Mouse (Mus musculus) midbrain, postnatal 0 days (tissue): Measurements from ENCODE around the gene Mrpl41. TPM values are rescaled to one million over a fixed set of nuclear protein-coding genes. Genes with fewer than 3 reads are reported as not detected.

Source experiments
- ATAC-seq: fragments of 200-750 bp; cut with Nextera tagmentation; 2 replicates; pipeline ENCODE4 v1.8.0; 2017; ENCODE audit warnings: moderate number of reproducible peaks, mild to moderate bottlenecking, moderate TSS enrichment, moderate library complexity; ENCODE audit not compliant: low FRiP score
- DNase-seq: peaks from one replicate; pipeline ENCODE4 v3.0.0-alpha.2; 2015; ENCODE audit warnings: low spot score
- H3K27ac ChIP-seq: fragments of 300-500 bp; sonication (generic); 2 replicates; pipeline ENCODE4 v1.5.1; 2014; ENCODE audit warnings: low read depth, mild to moderate bottlenecking, low read length, mixed read lengths
- H3K27me3 ChIP-seq: fragments of 300-500 bp; sonication (generic); 2 replicates; pipeline ENCODE4 v1.6.1; 2014; ENCODE audit warnings: low read length, control low read depth, mixed read lengths; ENCODE audit not compliant: insufficient read depth
- H3K36me3 ChIP-seq: fragments of 300-500 bp; sonication (generic); 2 replicates; pipeline ENCODE4 v1.6.1; 2014; ENCODE audit warnings: low read length, control low read depth, mixed read lengths; ENCODE audit not compliant: insufficient read depth
- H3K4me1 ChIP-seq: fragments of 300-500 bp; sonication (generic); 2 replicates; pipeline ENCODE4 v1.6.1; 2014; ENCODE audit warnings: mild to moderate bottlenecking, control low read depth, antibody characterized with exemption, low read length, mixed read lengths; ENCODE audit not compliant: insufficient read depth
- H3K4me2 ChIP-seq: fragments of 300-500 bp; sonication (generic); 2 replicates; pipeline ENCODE4 v1.6.1; 2014; ENCODE audit warnings: low read depth, mild to moderate bottlenecking, low read length, mixed read lengths; ENCODE audit not compliant: poor library complexity, severe bottlenecking
- H3K4me3 ChIP-seq: fragments of 300-500 bp; sonication (generic); 2 replicates; pipeline ENCODE4 v1.5.1; 2014; ENCODE audit warnings: low read depth, mild to moderate bottlenecking, low read length, moderate library complexity
- H3K9ac ChIP-seq: fragments of 300-500 bp; sonication (generic); replicated peaks from 2 replicates; pipeline ENCODE4 v1.6.1; 2014; ENCODE audit warnings: mild to moderate bottlenecking, low read length, moderate library complexity, mixed read lengths; ENCODE audit not compliant: poor library complexity, severe bottlenecking
- H3K9me3 ChIP-seq: fragments of 300-500 bp; sonication (generic); 2 replicates; pipeline ENCODE4 v1.6.1; 2016; ENCODE audit warnings: low read length, control low read depth
- CTCF ChIP-seq: IDR thresholded peaks from 2 replicates; pipeline ENCODE4 v1.5.1; 2016; ENCODE audit warnings: antibody characterized with exemption, mild to moderate bottlenecking
- WGBS: fragments of 180-500 bp; shearing (Covaris S2); extraction: QIAGEN DNeasy Blood & Tissue Kit; methylation state at CpG from one replicate; pipeline ENCODE4 v1.1.7; 2014; 5-methylcytosine and 5-hydroxymethylcytosine counted together
- polyA plus RNA-seq: library from polyadenylated mRNA; unstranded; fragments of >200 nt; fragmentation: Nextera tagmentation; extraction: Ambion mirVana; gene quantifications from 2 replicates; pipeline ENCODE4 v1.2.1, GENCODE M21; 2015
- total RNA-seq: library from RNA; depleted of rRNA; stranded (reverse); fragments of >200 nt; gene quantifications from 2 replicates; pipeline ENCODE4 v1.2.3, GENCODE M21; 2014

Gene Mrpl41
- total and polyA plus RNA-seq, 2 experiments from 2014 or later = 68.1 to 183 TPM

DNA sequence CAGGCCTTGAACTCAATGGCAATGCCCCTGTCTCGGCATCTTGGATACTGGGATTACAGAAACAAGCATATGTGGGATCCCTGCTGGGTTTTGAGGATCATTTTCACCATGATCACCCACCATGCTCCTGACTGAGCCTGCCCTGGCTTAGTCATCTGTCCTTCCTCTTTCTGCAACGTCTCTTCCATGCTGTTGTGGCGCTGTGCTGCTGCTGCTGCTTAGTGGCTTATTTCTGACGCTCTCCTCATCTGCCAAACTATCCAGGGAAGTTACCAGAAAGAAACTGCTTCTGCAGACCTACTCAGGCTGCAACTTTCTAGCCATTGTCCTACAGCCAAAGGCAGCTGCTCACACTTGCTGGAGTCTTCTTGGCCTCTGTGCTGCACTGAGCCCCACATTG lies 4.5 kb downstream of the Mrpl41 start:
- Histone ChIP-seq H3K27me3 (no peaks in the 10 kb centered on the region), H3K4me1 (peaks cover 3% of the 10 kb centered on the region; the same call in 1 of the 2 replicates), H3K27ac (no peak overlapping the region), H3K36me3 (peaks cover 28% of the 10 kb centered on the region), H3K9ac (no peak overlapping the region), H3K4me2 (no peak overlapping the region), H3K4me3 (no peak overlapping the region), H3K9me3 (no peaks in the 10 kb centered on the region)
- WGBS = 84% methylated on average over 4 of the region's 4 CpGs
- ATAC-seq = no peak
- no peak for DNase-seq
- no peak for TF ChIP-seq CTCF

DNA sequence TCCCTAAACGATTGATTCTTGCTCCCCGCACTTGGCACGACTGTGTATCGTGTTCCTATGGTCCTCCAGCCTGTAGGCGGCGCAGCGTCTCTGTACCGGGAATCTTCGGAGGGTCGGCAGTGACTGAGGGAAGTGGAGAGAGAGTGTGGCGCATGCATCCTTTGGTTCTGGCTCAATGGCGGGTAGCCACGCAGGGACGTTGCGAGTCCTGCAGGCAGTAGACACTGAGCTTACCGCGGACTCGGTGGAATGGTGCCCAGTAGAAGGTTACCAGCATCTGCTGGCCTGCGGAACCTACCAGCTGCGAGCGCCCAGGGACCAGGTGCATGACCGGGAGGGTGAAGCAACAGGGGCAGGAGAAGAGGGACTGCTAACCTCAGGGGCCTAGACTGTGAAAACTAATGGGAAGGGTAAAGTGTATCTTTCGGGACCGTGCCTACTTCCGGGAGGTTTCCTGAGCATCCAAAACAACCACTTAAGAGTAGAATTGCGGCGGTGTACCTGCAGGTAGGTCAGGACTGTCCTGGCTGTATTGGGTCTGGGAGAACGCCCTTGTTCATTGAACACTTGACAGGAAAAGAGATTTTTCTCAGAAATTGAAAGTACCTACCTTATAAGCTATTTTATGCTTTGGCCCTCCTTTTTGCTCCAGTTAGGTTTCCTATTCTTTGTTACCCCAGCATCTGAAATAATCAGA lies 12.4 kb downstream of the Mrpl41 start, which contains the start of gene Dph7:
Gene Dph7 (plus strand): TSS at position 97 of the 697 bp plus-strand sequence.
- Histone ChIP-seq H3K36me3 (peaks cover 35% of the 10 kb centered on the region), H3K4me3 (peak within 1 kb of the TSS; percentile 78), H3K4me1 (peaks cover 6% of the 10 kb centered on the region; the same call in 1 of the 2 replicates), H3K4me2 (peak within 1 kb of the TSS; percentile 82), H3K27ac (peak within 1 kb of the TSS; percentile 77), H3K9me3 (no peaks in the 10 kb centered on the region), H3K27me3 (no peaks in the 10 kb centered on the region), H3K9ac (peak within 1 kb of the TSS; percentile 88)
- peak; percentile 98 for TF ChIP-seq CTCF
- 1% methylated on average over 28 of the region's 28 CpGs for WGBS
- peak; percentile 92 for DNase-seq
- peak; percentile 92 for ATAC-seq

- 31% methylated on average over 3 of the region's 3 CpGs for WGBS
- TF ChIP-seq CTCF = peak; percentile 73
- peak; percentile 40 for DNase-seq
Observed at GRCm38 (mm10) chr2:24960910-24961309, 14.0 kb downstream of the Mrpl41 start.

DNA sequence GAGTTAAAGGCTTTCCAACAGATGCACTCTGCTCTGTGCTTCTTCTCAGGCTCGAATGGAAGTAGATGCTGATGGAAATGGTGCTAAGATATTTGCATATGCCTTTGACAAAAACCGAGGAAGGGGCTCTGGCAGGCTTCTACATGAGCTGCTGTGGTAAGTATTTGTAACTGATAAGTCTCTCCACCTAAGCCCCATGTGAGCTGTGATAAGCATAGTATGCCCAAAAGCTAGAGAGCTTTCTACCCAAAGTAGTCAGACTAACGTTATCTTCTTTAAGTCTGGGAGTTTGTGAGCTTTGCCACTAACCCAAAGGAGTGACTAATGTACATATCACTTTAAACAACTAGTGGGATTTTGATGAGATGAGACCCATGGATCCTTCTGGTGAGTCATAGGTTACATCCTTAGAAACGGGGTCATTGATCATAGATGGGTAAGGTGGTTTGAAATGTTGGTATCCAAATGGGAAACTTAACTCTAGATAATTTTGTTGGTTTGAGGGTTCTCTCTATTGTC lies 22.3 kb downstream of the Mrpl41 start:
- 87% methylated on average over 4 of the region's 4 CpGs for WGBS
- ATAC-seq (no peak), DNase-seq (no peak)
- H3K4me1 ChIP-seq = peaks cover 5% of the 10 kb centered on the region; the same call in 1 of the 2 replicates
- H3K4me3 ChIP-seq = no peak overlapping the region
- no peak overlapping the region for H3K27ac ChIP-seq
- peaks cover 21% of the 10 kb centered on the region for H3K36me3 ChIP-seq
- no peaks in the 10 kb centered on the region for H3K9me3 ChIP-seq
- no peaks in the 10 kb centered on the region for H3K27me3 ChIP-seq
- no peak overlapping the region for H3K9ac ChIP-seq
- H3K4me2 ChIP-seq = no peak overlapping the region
- TF ChIP-seq CTCF = no peak

More at GRCm38 (mm10) chr2:24960910-24961309, 14.0 kb downstream of the Mrpl41 start:
- ATAC-seq = no peak
- peaks cover 30% of the 10 kb centered on the region for H3K36me3 ChIP-seq
- H3K27ac ChIP-seq = no peak overlapping the region
- no peak overlapping the region for H3K4me3 ChIP-seq
- peaks cover 6% of the 10 kb centered on the region; the same call in 1 of the 2 replicates for H3K4me1 ChIP-seq
- no peaks in the 10 kb centered on the region for H3K27me3 ChIP-seq
- H3K4me2 ChIP-seq = no peak overlapping the region
- H3K9me3 ChIP-seq = no peaks in the 10 kb centered on the region
- H3K9ac ChIP-seq = no peak overlapping the region

- no peak for ATAC-seq
- WGBS = under 1% methylated on average over 31 of the region's 31 CpGs
Observed at GRCm38 (mm10) chr2:24950189-24950535, 24.7 kb downstream of the Mrpl41 start.

More at GRCm38 (mm10) chr2:24950189-24950535, 24.7 kb downstream of the Mrpl41 start:
- peak overlapping the region; percentile 88 for H3K9ac ChIP-seq
- DNase-seq = no peak
- peaks cover 20% of the 10 kb centered on the region for H3K36me3 ChIP-seq
- H3K27ac ChIP-seq = peak overlapping the region; percentile 63
- peak overlapping the region; percentile 95 for H3K4me2 ChIP-seq
- no peak for TF ChIP-seq CTCF
- H3K9me3 ChIP-seq = no peaks in the 10 kb centered on the region
- H3K27me3 ChIP-seq = no peaks in the 10 kb centered on the region
- peaks cover 5% of the 10 kb centered on the region; the same call in 1 of the 2 replicates for H3K4me1 ChIP-seq
- peak overlapping the region; percentile 98 for H3K4me3 ChIP-seq
